ENCODE assay signal across 8 mouse cellular contexts in the genomic region with DNA sequence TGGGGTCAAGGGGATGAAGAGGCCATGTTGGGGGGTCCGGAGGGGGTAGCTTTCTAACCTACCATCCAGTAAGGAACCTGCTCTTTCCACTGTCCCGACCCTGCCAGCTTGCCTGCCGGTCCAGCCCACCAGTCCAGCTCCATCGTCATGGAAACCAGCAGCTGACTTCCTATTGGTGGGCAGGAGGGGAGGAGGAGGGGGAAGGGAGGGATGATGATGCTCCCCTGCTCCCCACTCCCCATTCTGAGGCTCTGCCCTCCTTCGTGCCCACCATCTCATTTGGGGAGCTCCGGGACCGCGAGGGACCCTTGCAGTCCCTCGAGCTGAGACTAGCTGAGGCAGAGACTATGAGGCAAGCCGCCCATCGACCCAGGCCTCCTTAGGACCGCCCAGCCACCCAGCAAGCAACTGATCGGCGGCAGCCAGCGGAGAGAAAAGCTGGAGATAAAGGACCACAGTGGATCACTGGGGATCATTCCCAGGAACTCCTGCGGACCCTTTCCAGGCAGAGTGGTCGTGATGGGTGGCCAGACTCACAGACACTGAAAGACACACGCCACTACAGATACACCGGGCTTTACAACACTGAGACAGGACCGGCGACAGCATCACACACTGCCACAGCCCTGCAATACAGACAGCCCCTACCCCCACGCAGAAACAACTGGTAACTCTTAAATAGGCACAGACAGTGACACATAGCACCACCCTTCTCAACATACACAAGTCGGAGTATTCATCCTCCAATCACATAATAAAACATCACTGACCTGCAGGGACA. TPM values are rescaled to one million over a fixed set of nuclear protein-coding genes. Genes with fewer than 3 reads are reported as not detected.
DNase-seq lines count a peak whose midpoint lies in the region; ATAC-seq and TF ChIP-seq lines count a peak whose summit lies in the region.

A gene (plus strand): TSS at position 241 of the 781 bp plus-strand sequence.

- H3K9ac ChIP-seq in embryonic facial prominence, embryonic 15.5 days, result no peak within 1 kb of the TSS

- H3K27me3 ChIP-seq in spleen, adult 2 months (ENCODE audit: control insufficient read depth, insufficient read depth, low read length), result peaks cover 7% of the 10 kb centered on the region
- H3K27me3 ChIP-seq in embryonic facial prominence, embryonic 15.5 days, result peaks cover 65% of the 10 kb centered on the region
- H3K27me3 ChIP-seq in midbrain, embryonic 10.5 days (ENCODE audit: low read depth, poor library complexity, severe bottlenecking), result peaks cover 66% of the 10 kb centered on the region

- ATAC-seq in embryonic facial prominence, embryonic 15.5 days (ENCODE audit: insufficient number of reproducible peaks, low FRiP score, low TSS enrichment, low read depth), result no peak

- no peaks in the 10 kb centered on the region for H3K9me3 ChIP-seq in embryonic facial prominence, embryonic 15.5 days (replicated peaks)
- H3K9me3 ChIP-seq in midbrain, embryonic 10.5 days (replicated peaks), result no peaks in the 10 kb centered on the region

- 7% methylated on average over 23 of the region's 23 CpGs for WGBS in spleen, adult 2 months
- WGBS in embryonic facial prominence, embryonic 15.5 days, result 6% methylated on average over 23 of the region's 23 CpGs
- WGBS in midbrain, embryonic 10.5 days, result 6% methylated on average over 23 of the region's 23 CpGs

- 0 out of 2 replicates have a peak within 1 kb of the TSS, but pooled peaks have one; percentile 2 for H3K4me2 ChIP-seq in embryonic facial prominence, embryonic 15.5 days (replicated peaks)

- peak; percentile 35 to 42 for DNase-seq in spleen, adult 2 months (ENCODE audit: low read depth in 1 of 2, low spot score in 2 of 2)
- DNase-seq in spleen, adult 18-20 months, result no peak
- DNase-seq in layer of hippocampus, postnatal 10 days (ENCODE audit: low spot score in 2 of 2), result peak; percentile 71 to 76
- peak; percentile 70 for DNase-seq in midbrain, embryonic 10.5 days (ENCODE audit: low spot score)
- DNase-seq in thymus, postnatal 0 days (ENCODE audit: low spot score), result peak; percentile 66
- no peak for DNase-seq in adrenal gland, postnatal 4 days (ENCODE audit: low spot score in 2 of 2)
- DNase-seq in adrenal gland, adult 18-20 months (ENCODE audit: low spot score in 2 of 2), result no peak

- TF ChIP-seq POLR2A in spleen, adult 2 months (IDR thresholded peaks at IDR 0.05; ENCODE audit: low read depth, low read length), result no peak

- no peak within 1 kb of the TSS for H3K4me3 ChIP-seq in spleen, adult 2 months (ENCODE audit: extremely low read depth, insufficient read depth, insufficient read length)
- no peak within 1 kb of the TSS for H3K4me3 ChIP-seq in embryonic facial prominence, embryonic 15.5 days (replicated peaks)
- H3K4me3 ChIP-seq in midbrain, embryonic 10.5 days, result peak within 1 kb of the TSS; percentile 78

- TF ChIP-seq CTCF in spleen, adult 2 months (IDR thresholded peaks at IDR 0.05; ENCODE audit: extremely low read depth, insufficient read depth, insufficient read length, insufficient replicate concordance), result no peak

- peaks cover 18% of the 10 kb centered on the region for H3K36me3 ChIP-seq in spleen, adult 2 months (ENCODE audit: control insufficient read depth, insufficient read depth, low read length)
- no peaks in the 10 kb centered on the region for H3K36me3 ChIP-seq in embryonic facial prominence, embryonic 15.5 days
- H3K36me3 ChIP-seq in midbrain, embryonic 10.5 days, result no peaks in the 10 kb centered on the region

- peak within 1 kb of the TSS; percentile 6; the same call in 1 of the 2 replicates for H3K27ac ChIP-seq in spleen, adult 2 months (ENCODE audit: insufficient read depth, low read length)
- no peak within 1 kb of the TSS for H3K27ac ChIP-seq in embryonic facial prominence, embryonic 15.5 days (replicated peaks)
- H3K27ac ChIP-seq in midbrain, embryonic 10.5 days (replicated peaks), result peak within 1 kb of the TSS; percentile 68

- H3K4me1 ChIP-seq in spleen, adult 2 months (ENCODE audit: control insufficient read depth, insufficient read depth, insufficient read length), result peaks cover 12% of the 10 kb centered on the region
- H3K4me1 ChIP-seq in embryonic facial prominence, embryonic 15.5 days, result peaks cover 25% of the 10 kb centered on the region
- peaks cover 48% of the 10 kb centered on the region for H3K4me1 ChIP-seq in midbrain, embryonic 10.5 days

RNA-seq across cellular contexts. Expression of the gene that starts here (rescaled TPM):
- polyA plus RNA-seq in spleen, adult 2 months (2012; rRNA removed), result 6.1 and 6.2 TPM in 2 replicates
- 4.0 and 5.9 TPM in 2 replicates for polyA plus RNA-seq in embryonic facial prominence, embryonic 15.5 days (2015; fragmentation: Nextera tagmentation; extraction: Ambion mirVana)
- 100 to 1,000 TPM; 149 to 174 TPM for total RNA-seq in layer of hippocampus, postnatal 10 days (2021)
- polyA plus RNA-seq in midbrain, embryonic 10.5 days (2016; fragmentation: Nextera tagmentation; extraction: Ambion mirVana), result 8.2 and 14.7 TPM in 2 replicates
- 2.6 and 4.0 TPM in 2 replicates for polyA plus RNA-seq in thymus, postnatal 0 days (2015; fragmentation: Nextera tagmentation; extraction: Ambion mirVana)
- total RNA-seq in adrenal gland, postnatal 4 days (2021), result 1 to 10 TPM; 6.4 to 7.6 TPM
- 1 to 10 TPM; 7.6 to 9.5 TPM for total RNA-seq in adrenal gland, adult 18-20 months (2021)

Comparison
In these comparisons a context has a peak if more than half of its experiments do, and no peak if none do; other contexts are left out.
1. RNA of the gene that starts here (total RNA-seq): 149 to 174 TPM in layer of hippocampus, postnatal 10 days; 7.6 to 9.5 TPM in adrenal gland, adult 18-20 months and 6.4 to 7.6 TPM in adrenal gland, postnatal 4 days; every median in the first group is over 10 times any median in the second.
2. DNase-seq: peak in spleen, adult 2 months (2 of 2), layer of hippocampus, postnatal 10 days (2 of 2), midbrain, embryonic 10.5 days (single experiment) and thymus, postnatal 0 days (single experiment); none in spleen, adult 18-20 months (0 of 2), adrenal gland, postnatal 4 days (0 of 2) and adrenal gland, adult 18-20 months (0 of 2).